Mouse (Mus musculus) cerebellum, adult 9-10 months (tissue): ENCODE data around the gene Zbtb34.
A peak's percentile ranks its signal among the peaks of the same experiment; 100 is the strongest.

Experiments
- DNase-seq: peaks from one replicate; pipeline ENCODE4 v3.0.0; 2022

The Zbtb34 gene

GRCm38 (mm10) chr2:33430771-33431699 is at the start of gene Zbtb34:
Gene Zbtb34 (minus strand): TSS chr2:33431324.
- peak; percentile 58 for DNase-seq

- no peak for DNase-seq
Measured at GRCm38 (mm10) chr2:33477961-33478755, 47.0 kb upstream of the Zbtb34 start.

GRCm38 (mm10) chr2:33475961-33476360 is 44.8 kb upstream of the Zbtb34 start:
- DNase-seq = no peak

- peak; percentile 96 for DNase-seq
Measured at GRCm38 (mm10) chr2:33468466-33469097, 37.5 kb upstream of the Zbtb34 start, which contains the start of gene Zbtb43. Gene Zbtb43 (minus strand): TSS chr2:33468559.

- peak; percentile 34 for DNase-seq
Measured at GRCm38 (mm10) chr2:33467546-33468465, 36.7 kb upstream of the Zbtb34 start.

GRCm38 (mm10) chr2:33465966-33466365 is 34.8 kb upstream of the Zbtb34 start:
- DNase-seq = no peak

GRCm38 (mm10) chr2:33465215-33465614 is 34.1 kb upstream of the Zbtb34 start:
- no peak for DNase-seq

GRCm38 (mm10) chr2:33462066-33462465 is 30.9 kb upstream of the Zbtb34 start:
- no peak for DNase-seq

- DNase-seq = no peak
Measured at GRCm38 (mm10) chr2:33461066-33461465, 29.9 kb upstream of the Zbtb34 start.

GRCm38 (mm10) chr2:33459660-33460059 is 28.5 kb upstream of the Zbtb34 start:
- DNase-seq = no peak

GRCm38 (mm10) chr2:33456696-33457095 is 25.6 kb upstream of the Zbtb34 start:
- DNase-seq = no peak

- no peak for DNase-seq
Measured at GRCm38 (mm10) chr2:33456242-33456641, 25.1 kb upstream of the Zbtb34 start.

- no peak for DNase-seq
Measured at GRCm38 (mm10) chr2:33455350-33455749, 24.2 kb upstream of the Zbtb34 start.

GRCm38 (mm10) chr2:33454816-33455215 is 23.7 kb upstream of the Zbtb34 start:
- DNase-seq = no peak

GRCm38 (mm10) chr2:33453476-33453875 is 22.4 kb upstream of the Zbtb34 start:
- no peak for DNase-seq

- DNase-seq = no peak
Measured at GRCm38 (mm10) chr2:33452721-33453120, 21.6 kb upstream of the Zbtb34 start.

- DNase-seq = no peak
Measured at GRCm38 (mm10) chr2:33452140-33452539, 21.0 kb upstream of the Zbtb34 start.

GRCm38 (mm10) chr2:33451038-33451978 is 20.2 kb upstream of the Zbtb34 start:
- no peak for DNase-seq

- no peak for DNase-seq
Measured at GRCm38 (mm10) chr2:33449119-33449873, 18.2 kb upstream of the Zbtb34 start.

GRCm38 (mm10) chr2:33446796-33447195 is 15.7 kb upstream of the Zbtb34 start:
- DNase-seq = no peak
